Mouse (Mus musculus) Muller cell, postnatal 12 days (primary cell): ENCODE data around the gene E130114P18Rik.

Experiments
- DNase-seq: peaks from one replicate; pipeline ENCODE4 v3.0.0-alpha.2; 2015; ENCODE audit errors: inconsistent ontology term

E130114P18Rik gene

DNA sequence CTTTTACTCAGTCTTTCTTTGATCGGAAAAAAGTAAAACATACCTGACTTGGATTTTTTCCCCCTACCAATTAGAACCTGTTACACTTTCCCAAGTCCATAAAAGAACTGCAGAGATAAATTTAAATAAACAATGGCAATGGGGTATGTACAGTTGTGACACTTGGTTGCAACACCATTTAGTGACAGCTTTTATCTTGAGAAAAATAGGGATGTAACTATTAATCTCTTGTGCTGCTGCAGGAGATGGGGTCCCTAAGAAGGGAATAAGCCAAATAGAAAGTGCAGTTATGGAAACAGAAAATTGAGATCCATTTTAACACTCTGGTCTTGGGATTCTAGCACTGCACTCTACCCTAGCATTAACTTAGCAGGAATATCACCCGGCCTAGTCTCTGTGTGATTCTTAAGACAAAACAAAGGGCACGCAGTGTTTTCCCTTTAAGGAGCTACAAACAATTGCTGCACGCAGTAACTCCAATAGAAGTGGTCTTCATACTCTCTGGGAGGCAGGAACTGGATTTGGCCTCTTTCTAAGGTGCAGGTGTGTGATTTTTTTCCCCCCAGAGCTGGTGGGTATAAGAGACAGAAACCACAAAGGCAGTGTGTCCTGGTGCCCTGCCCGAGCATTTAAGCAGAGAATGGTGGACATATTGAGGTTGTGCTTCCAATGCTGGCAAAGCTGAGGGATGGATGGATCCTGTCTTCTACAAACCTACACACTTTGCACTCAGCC is 25.4 kb downstream of the E130114P18Rik start:
- peak; percentile 19 for DNase-seq

DNA sequence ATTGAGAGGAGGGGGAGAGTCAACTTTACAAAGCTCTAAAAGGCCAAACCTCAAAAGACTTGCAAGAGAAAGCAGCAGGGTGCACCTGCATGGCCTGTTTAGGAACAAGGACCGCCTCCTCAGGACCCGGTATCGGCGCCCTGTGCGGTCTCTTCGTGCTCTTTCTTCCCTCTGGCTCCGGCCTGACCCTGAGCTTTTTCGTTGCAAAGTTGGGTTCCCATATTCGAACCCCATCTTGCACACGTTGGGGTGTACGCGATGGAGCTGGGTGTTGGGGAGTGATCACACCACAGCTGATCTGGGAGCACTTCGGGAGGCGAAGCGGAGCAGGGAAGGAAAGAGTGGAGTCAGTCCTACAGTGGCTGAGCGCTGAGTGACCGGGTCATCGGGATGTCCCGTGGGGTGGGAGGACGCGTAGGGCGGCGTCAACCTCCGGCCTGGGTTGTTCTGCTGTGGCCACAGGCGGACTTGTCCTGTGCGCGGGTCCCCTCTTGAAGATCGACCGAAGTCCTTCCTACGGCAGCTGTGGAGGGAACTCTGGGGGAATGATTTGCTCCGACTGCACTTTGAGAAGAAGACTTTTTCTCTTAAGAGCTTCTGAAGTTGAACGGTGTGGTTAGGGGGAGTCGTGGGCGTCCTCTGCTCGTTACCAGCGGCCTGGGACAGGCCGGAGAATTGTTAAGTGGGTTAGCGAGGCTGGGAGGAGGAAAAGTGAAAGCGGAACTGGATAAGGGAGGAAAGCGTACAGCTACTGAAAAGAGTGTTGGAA is 26.2 kb downstream of the E130114P18Rik start:
- DNase-seq = peak; percentile 90

DNA sequence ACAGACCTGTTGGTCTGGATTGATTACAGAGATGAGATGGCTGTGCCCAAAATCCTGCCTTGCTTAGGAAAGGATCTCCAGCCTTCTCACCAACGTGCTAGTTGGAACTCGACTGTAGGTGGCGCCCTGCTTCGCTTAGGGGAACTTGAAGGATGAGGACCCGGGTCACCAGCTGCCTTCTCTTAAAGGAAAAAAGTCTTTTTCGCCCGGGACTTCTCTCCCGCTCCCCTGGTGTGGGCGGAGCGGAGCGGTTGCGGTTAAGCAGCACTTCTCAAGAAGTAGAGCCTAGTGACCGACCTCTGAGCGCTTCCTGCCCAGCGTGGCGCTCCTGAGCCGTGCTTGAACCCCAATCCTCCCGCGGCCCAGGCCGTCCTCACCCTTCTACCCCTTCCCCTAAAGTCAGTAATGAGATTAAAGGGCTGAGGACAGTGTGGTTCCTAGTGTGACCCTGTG is 26.8 kb downstream of the E130114P18Rik start:
- peak; percentile 92 for DNase-seq

DNA sequence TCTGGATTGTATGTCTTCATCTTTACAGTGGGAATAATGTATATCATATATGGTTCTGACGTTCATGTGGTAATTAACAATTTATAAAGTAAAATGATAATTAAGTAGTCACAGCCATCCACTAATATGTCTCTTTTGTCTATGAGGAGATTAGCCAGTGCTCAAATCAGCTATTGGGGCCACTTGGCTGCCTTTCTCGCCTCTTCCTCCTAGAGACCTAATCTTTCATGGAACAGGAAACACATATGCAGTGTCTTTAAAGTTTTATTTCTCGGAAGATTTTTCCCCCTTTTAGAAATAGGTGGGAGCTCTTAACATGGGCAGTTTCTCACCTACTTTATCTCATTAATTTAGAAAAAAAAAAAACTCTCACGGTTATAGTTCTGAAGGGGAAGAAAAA is 27.5 kb downstream of the E130114P18Rik start:
- DNase-seq = no peak

GRCm38 (mm10) chr4:97746106-97746900 is 31.6 kb downstream of the E130114P18Rik start:
- peak; percentile 37 for DNase-seq

DNA sequence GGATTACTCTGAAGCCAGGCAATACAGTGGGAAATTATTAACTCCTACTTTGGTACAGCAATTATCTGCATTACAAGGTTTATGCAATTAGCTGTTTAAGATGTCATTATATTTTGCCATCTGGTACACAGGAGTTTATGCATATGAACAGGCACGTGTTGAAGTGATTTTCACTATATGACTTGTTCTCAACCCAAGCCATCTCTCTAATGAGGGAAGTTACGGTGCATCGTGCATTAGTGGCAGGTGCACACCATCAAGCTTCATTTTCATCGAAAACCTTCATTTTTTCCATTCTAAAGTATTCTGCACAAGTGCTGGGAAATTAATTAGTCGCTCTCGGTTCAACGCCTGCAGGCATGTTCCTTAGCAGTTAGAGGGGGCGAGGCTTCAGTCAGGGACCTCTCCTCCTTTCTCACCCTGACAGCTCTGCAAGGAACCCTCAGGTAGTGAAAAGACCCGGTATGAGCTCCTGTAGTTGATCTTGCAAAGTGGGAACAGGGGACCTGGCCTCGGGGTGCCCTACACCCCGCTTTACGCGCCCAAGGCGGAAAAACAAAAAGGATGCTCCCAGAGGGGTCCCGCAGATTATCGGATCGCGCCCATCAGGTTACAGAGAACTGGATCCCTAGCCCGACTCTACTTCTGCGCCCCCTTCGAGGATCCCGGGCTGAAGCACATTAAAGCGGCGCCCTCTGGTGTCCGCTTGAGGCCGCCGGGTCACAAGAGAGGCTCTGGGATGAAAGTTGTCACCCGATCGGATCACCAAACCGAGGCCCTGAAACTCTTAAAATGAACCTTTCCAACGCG is 32.4 kb downstream of the E130114P18Rik start:
- peak; percentile 83 for DNase-seq

GRCm38 (mm10) chr4:97743932-97744331 is 33.9 kb downstream of the E130114P18Rik start:
- DNase-seq = no peak

GRCm38 (mm10) chr4:97733392-97733791 is 44.5 kb downstream of the E130114P18Rik start:
- no peak for DNase-seq

DNA sequence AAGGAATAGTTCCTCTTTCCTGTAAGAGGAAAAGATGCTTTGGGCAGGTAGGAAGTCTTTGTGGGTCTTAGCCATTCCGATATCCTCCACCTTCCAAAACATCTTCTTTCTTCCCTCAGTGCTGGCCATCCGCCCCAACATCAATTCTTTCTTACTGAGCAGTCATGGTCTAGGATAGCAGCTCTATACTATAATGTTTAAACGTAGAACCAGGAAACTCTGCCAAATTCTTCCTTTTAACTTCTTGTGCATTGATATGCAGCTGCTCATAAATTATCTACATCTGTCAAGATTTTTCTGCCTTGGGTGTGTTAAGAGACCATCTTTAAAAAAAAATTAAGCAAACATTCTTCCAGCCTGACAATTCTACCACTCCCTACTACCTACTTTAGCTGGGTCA is 47.5 kb downstream of the E130114P18Rik start:
- DNase-seq = no peak

GRCm38 (mm10) chr4:97729999-97730398 is 47.9 kb downstream of the E130114P18Rik start:
- DNase-seq = no peak

GRCm38 (mm10) chr4:97728520-97728919 is 49.4 kb downstream of the E130114P18Rik start:
- no peak for DNase-seq

- DNase-seq = no peak
These were observed 54.5 kb downstream of the E130114P18Rik start for GRCm38 (mm10) chr4:97723374-97723773.

- no peak for DNase-seq
These were observed 55.2 kb downstream of the E130114P18Rik start for GRCm38 (mm10) chr4:97722666-97723065.

DNA sequence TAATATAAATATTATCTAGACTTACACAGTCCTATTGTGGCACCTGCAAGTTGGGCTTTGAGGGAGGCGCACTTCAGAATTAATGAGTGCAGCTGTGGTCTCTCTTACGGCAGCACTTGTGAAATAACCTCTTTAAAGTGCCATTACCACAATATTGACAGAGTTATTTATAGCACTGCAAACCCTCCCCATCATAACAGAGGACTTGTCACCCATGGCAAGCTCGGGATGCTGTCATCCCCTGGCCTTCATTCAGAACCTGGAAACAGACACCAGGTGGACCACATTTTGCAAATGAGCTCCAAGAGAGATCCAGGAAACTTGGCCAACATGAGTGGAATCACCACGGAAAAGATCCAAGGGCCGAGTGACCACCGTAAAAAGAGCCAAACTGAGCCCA is 63.3 kb downstream of the E130114P18Rik start:
- DNase-seq = no peak

GRCm38 (mm10) chr4:97714101-97714615 is 63.7 kb downstream of the E130114P18Rik start:
- no peak for DNase-seq

- DNase-seq = no peak
These were observed 65.3 kb downstream of the E130114P18Rik start for GRCm38 (mm10) chr4:97712547-97712946.

GRCm38 (mm10) chr4:97710048-97710765 is 67.7 kb downstream of the E130114P18Rik start:
- no peak for DNase-seq

DNA sequence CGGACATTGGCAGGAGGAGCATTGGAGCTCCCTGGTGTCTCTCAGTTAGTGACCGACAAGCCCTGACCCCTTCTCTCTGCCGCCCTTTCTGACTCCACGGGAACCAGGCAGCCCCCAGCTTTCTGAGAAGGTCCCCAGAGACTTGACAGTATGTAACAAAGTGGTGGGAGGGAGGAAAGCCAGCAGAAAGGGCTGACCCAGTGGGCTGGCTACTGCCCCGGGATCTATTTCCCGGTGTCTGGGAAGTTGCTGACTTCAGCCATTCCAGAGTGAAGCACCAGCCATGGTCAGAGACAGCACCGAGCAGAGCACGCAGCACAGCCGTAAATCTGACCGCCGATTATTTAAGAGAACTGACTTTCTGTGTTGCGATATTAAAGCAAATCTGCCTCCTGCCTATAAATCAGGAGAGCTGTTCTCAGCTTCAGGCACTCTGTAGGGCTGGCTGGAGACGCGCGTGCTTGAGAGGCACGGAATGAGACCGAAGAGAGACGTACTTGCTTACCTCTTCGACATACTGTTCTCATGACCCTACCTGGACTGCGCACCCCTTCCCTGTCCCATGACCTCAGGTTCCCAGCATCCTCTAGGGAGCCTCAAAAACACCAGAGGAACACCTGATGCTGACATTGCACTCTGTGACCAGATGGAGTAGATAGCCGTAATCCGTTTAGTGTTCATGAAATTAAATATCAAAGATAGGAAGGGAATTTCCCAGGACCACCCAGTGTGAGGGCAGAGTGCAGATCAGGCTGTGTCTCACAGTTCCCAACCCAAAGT is 70.3 kb downstream of the E130114P18Rik start:
- no peak for DNase-seq
